Mouse (Mus musculus) heart, adult 8-10 months (tissue): Measurements from ENCODE around the gene Treh. TPM values are rescaled to one million over a fixed set of nuclear protein-coding genes. Genes with fewer than 3 reads are reported as not detected.

Experiments used
- DNase-seq: peaks from one replicate; pipeline ENCODE4 v3.0.0; 2022; ENCODE audit warnings: low spot score
- total RNA-seq, 4 experiments: library from RNA; stranded (reverse); gene quantifications; 2 replicates each; pipeline ENCODE4 v1.2.4; 2022

The Treh gene
- total RNA-seq, 4 experiments from 2014 or later = not detected

DNA sequence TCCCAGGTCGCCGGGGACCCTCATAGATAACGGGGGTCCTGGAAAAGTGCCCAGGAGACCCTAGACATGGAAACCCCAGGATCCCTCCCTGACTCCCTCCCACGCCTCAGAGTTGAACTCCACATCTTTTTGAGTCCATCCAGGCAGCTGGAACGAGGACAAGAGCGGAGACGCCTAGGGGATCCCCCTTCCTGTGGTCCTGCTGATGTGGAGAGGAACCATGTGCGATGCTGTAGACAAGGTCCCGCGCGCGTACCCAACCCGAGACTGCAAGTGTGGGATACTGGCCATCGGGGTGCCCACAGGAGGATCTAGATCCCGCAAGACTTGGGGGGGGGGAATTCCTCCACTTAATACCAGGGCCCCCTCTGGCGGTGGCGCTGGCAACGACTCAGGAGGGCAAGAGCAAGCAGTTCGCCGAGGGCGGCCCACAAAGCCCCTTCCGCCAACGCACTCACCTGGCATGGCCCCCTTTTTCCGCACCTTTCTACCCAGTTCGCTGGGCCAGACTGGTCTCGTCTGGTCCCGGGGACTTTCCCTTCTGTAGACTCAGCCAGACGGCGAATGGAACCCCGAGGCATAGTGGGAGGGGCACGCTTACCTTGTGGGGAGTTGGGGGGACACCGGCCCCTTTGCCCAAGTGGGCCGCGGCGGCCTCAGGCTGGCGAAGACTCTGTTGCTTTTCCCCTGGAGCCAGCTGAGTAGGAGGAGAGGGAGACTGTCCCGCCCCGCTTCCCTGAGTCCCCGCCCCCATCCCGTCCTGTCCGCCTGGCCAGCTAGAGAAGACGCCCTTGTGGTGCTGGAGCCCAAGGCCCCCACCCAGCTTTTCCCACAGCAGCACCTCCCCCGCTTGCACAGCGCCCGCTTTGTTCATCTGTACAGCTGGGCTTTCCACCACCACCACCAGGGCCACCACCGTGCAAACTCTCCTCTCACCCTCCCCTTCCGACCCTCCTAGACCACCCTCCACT, 61.8 kb downstream of the Treh start, which contains the start of gene Phldb1:
TSS of gene Phldb1 (minus strand) at position 675 of the 971 bp plus-strand sequence.
- peak; percentile 80 for DNase-seq

GRCm38 (mm10) chr9:44735886-44736285, 62.9 kb downstream of the Treh start:
- DNase-seq = no peak

Other genes starting within 250 kb of the Treh start
- not detected for gene Foxr1, start 232.1 kb upstream of the Treh start, total RNA-seq
- under 1 TPM in 2 of 4 experiments, not detected in 2; 0.26 to 0.28 TPM for gene Upk2, start 218.3 kb upstream of the Treh start, total RNA-seq
- gene Bcl9l, start 190.4 kb upstream of the Treh start, total RNA-seq = 10 to 100 TPM; 51.6 to 56.9 (median 53.9) TPM
- under 1 TPM in 3 of 4 experiments, not detected in 1; 0.11 to 0.72 (median 0.14) TPM for gene Cxcr5, start 111.4 kb upstream of the Treh start, total RNA-seq
- 10 to 100 TPM; 78.5 to 93.2 (median 88.8) TPM for gene Ddx6, start 68.3 kb upstream of the Treh start, total RNA-seq
- gene Phldb1, start 62.0 kb downstream of the Treh start, total RNA-seq = 100 to 1,000 TPM; 108 to 146 (median 128) TPM
- gene Arcn1, start 94.6 kb downstream of the Treh start, total RNA-seq = 10 to 100 TPM; 79.7 to 89.3 (median 80.9) TPM
- 10 to 100 TPM; 19.1 to 35.6 (median 22.8) TPM for gene Ift46, start 94.7 kb downstream of the Treh start, total RNA-seq
- gene Tmem25, start 126.1 kb downstream of the Treh start, total RNA-seq = 10 to 100 TPM in 2 of 4 experiments, 1 to 10 TPM in 2; 8.6 to 21.9 (median 10.5) TPM
- gene Ttc36, start 129.8 kb downstream of the Treh start, total RNA-seq = 1 to 10 TPM in 2 of 4 experiments, under 1 TPM in 2; 0.63 to 1.5 (median 0.97) TPM
- 10 to 100 TPM; 22.2 to 33.6 (median 29.8) TPM for gene Kmt2a, start 208.1 kb downstream of the Treh start, total RNA-seq
- gene Atp5l, start 247.5 kb downstream of the Treh start, total RNA-seq = 1,000 to 10,000 TPM; 1,427 to 1,918 (median 1,690) TPM